Mouse (Mus musculus): ENCODE results near the gene Nos3. TPM values are rescaled to one million over a fixed set of nuclear protein-coding genes. Genes with fewer than 3 reads are reported as not detected.
"Not testable (repeated sequence)": the region's sequence is repeated elsewhere in the genome, so short reads cannot be mapped to it uniquely, and the experiment has no call there.

The Nos3 gene
- polyA plus RNA-seq, 1 experiment from 2014 or later, result 18.8 TPM

GRCm38 (mm10) chr5:24391864-24392263, 27.3 kb downstream of the Nos3 start, which contains the start of gene Atg9b:
Gene Atg9b, minus strand, starts transcription at chr5:24392143.
- Histone ChIP-seq H3K27ac (no peak within 1 kb of the TSS), H3K27me3 (peaks cover 24% of the 10 kb centered on the region), H3K36me3 (no peaks in the 10 kb centered on the region), H3K4me3 (no peak within 1 kb of the TSS), H3K9ac (no peak within 1 kb of the TSS), H3K4me1 (peaks cover 35% of the 10 kb centered on the region), H3K9me3 (no peaks in the 10 kb centered on the region), H3K4me2 (no peak within 1 kb of the TSS)
- ATAC-seq (ENCODE audit: borderline replicate concordance, extremely low read depth, low FRiP score, low TSS enrichment), result no peak
- 72% methylated on average over 7 of the region's 7 CpGs for WGBS

- no peak for ATAC-seq (ENCODE audit: borderline replicate concordance, extremely low read depth, low FRiP score, low TSS enrichment)
- no peaks in the 10 kb centered on the region for H3K36me3 ChIP-seq
- WGBS, result 70% methylated on average over 7 of the region's 7 CpGs
- H3K4me2 ChIP-seq, result no peak overlapping the region
- peaks cover 27% of the 10 kb centered on the region for H3K4me1 ChIP-seq
- H3K27ac ChIP-seq, result no peak overlapping the region
- H3K9me3 ChIP-seq, result no peaks in the 10 kb centered on the region
- H3K4me3 ChIP-seq, result no peak overlapping the region
- peaks cover 15% of the 10 kb centered on the region for H3K27me3 ChIP-seq
- no peak overlapping the region for H3K9ac ChIP-seq
Observed at GRCm38 (mm10) chr5:24392724-24393123, 28.1 kb downstream of the Nos3 start.

GRCm38 (mm10) chr5:24393392-24393997, 28.9 kb downstream of the Nos3 start, which contains the start of gene Abcb8:
Gene Abcb8, plus strand, starts transcription at chr5:24393663.
- peak within 1 kb of the TSS; percentile 61 for H3K4me2 ChIP-seq
- peaks cover 21% of the 10 kb centered on the region for H3K4me1 ChIP-seq
- no peaks in the 10 kb centered on the region for H3K9me3 ChIP-seq
- 24% methylated on average over 7 of the region's 7 CpGs for WGBS
- H3K4me3 ChIP-seq, result peak within 1 kb of the TSS; percentile 56
- H3K27me3 ChIP-seq, result peaks cover 8% of the 10 kb centered on the region; the same call in 1 of the 2 replicates
- H3K9ac ChIP-seq, result peak within 1 kb of the TSS; percentile 31; the same call in 1 of the 2 replicates
- peak within 1 kb of the TSS; percentile 64; the same call in 1 of the 2 replicates for H3K27ac ChIP-seq
- H3K36me3 ChIP-seq, result no peaks in the 10 kb centered on the region
- no peak for ATAC-seq (ENCODE audit: borderline replicate concordance, extremely low read depth, low FRiP score, low TSS enrichment)

- Histone ChIP-seq H3K9me3 (no peaks in the 10 kb centered on the region), H3K4me1 (peaks cover 18% of the 10 kb centered on the region), H3K9ac (peak overlapping the region; percentile 31; the same call in 1 of the 2 replicates), H3K36me3 (no peaks in the 10 kb centered on the region), H3K27me3 (peaks cover under 1% of the 10 kb centered on the region; the same call in 1 of the 2 replicates), H3K27ac (peak overlapping the region; percentile 64; the same call in 1 of the 2 replicates), H3K4me3 (peak overlapping the region; percentile 56), H3K4me2 (peak overlapping the region; percentile 61)
- 1% methylated on average over 36 of the region's 36 CpGs for WGBS
- ATAC-seq (ENCODE audit: borderline replicate concordance, extremely low read depth, low FRiP score, low TSS enrichment), result peak; percentile 96
Observed at GRCm38 (mm10) chr5:24394165-24394894, 29.7 kb downstream of the Nos3 start.

- H3K4me3 ChIP-seq; H3K4me2 ChIP-seq; H3K27me3 ChIP-seq; H3K36me3 ChIP-seq; H3K9ac ChIP-seq; ATAC-seq (ENCODE audit: borderline replicate concordance, extremely low read depth, low FRiP score, low TSS enrichment); H3K9me3 ChIP-seq; H3K27ac ChIP-seq: not testable (repeated sequence)
- 84% methylated on average over 6 of the region's 6 CpGs for WGBS
- peaks cover 14% of the 10 kb centered on the region for H3K4me1 ChIP-seq
Observed at GRCm38 (mm10) chr5:24396254-24396653, 31.6 kb downstream of the Nos3 start.

- no peaks in the 10 kb centered on the region for H3K9me3 ChIP-seq
- no peak overlapping the region for H3K4me3 ChIP-seq
- peaks cover 17% of the 10 kb centered on the region; the same call in 1 of the 2 replicates for H3K36me3 ChIP-seq
- WGBS, result 84% methylated on average over 10 of the region's 10 CpGs
- H3K4me1 ChIP-seq, result peaks cover 6% of the 10 kb centered on the region; the same call in 1 of the 2 replicates
- H3K27ac ChIP-seq, result no peak overlapping the region
- H3K4me2 ChIP-seq, result no peak overlapping the region
- H3K27me3 ChIP-seq, result no peaks in the 10 kb centered on the region
- H3K9ac ChIP-seq, result no peak overlapping the region
- ATAC-seq (ENCODE audit: borderline replicate concordance, extremely low read depth, low FRiP score, low TSS enrichment), result no peak
Observed at GRCm38 (mm10) chr5:24399686-24400085, 35.1 kb downstream of the Nos3 start.

GRCm38 (mm10) chr5:24400362-24400761, 35.8 kb downstream of the Nos3 start:
- Histone ChIP-seq H3K4me3 (no peak overlapping the region), H3K27ac (no peak overlapping the region), H3K36me3 (peaks cover 17% of the 10 kb centered on the region; the same call in 1 of the 2 replicates), H3K9me3 (no peaks in the 10 kb centered on the region), H3K27me3 (no peaks in the 10 kb centered on the region), H3K4me2 (no peak overlapping the region), H3K9ac (no peak overlapping the region), H3K4me1 (no peaks in the 10 kb centered on the region; the same call in 1 of the 2 replicates)
- no peak for ATAC-seq (ENCODE audit: borderline replicate concordance, extremely low read depth, low FRiP score, low TSS enrichment)
- 88% methylated on average over 11 of the region's 11 CpGs for WGBS

- Histone ChIP-seq H3K27me3 (no peaks in the 10 kb centered on the region), H3K4me1 (no peaks in the 10 kb centered on the region), H3K9me3 (no peaks in the 10 kb centered on the region), H3K4me2 (no peak overlapping the region), H3K9ac (no peak overlapping the region), H3K36me3 (peaks cover 17% of the 10 kb centered on the region; the same call in 1 of the 2 replicates), H3K27ac (no peak overlapping the region), H3K4me3 (no peak overlapping the region)
- no peak for ATAC-seq (ENCODE audit: borderline replicate concordance, extremely low read depth, low FRiP score, low TSS enrichment)
- WGBS, result 87% methylated on average over 5 of the region's 5 CpGs
Observed at GRCm38 (mm10) chr5:24400911-24401605, 36.4 kb downstream of the Nos3 start.

GRCm38 (mm10) chr5:24401969-24402368, 37.4 kb downstream of the Nos3 start:
- peaks cover 17% of the 10 kb centered on the region; the same call in 1 of the 2 replicates for H3K36me3 ChIP-seq

GRCm38 (mm10) chr5:24404594-24405360, 40.2 kb downstream of the Nos3 start:
- Histone ChIP-seq H3K36me3 (peaks cover 17% of the 10 kb centered on the region; the same call in 1 of the 2 replicates), H3K4me3 (no peak overlapping the region), H3K9ac (no peak overlapping the region), H3K9me3 (no peaks in the 10 kb centered on the region), H3K27ac (no peak overlapping the region), H3K4me2 (no peak overlapping the region), H3K27me3 (no peaks in the 10 kb centered on the region), H3K4me1 (no peaks in the 10 kb centered on the region)
- ATAC-seq (ENCODE audit: borderline replicate concordance, extremely low read depth, low FRiP score, low TSS enrichment), result no peak
- WGBS, result 84% methylated on average over 6 of the region's 6 CpGs

More at GRCm38 (mm10) chr5:24401969-24402368, 37.4 kb downstream of the Nos3 start:
- Histone ChIP-seq H3K4me2 (no peak overlapping the region), H3K9ac (no peak overlapping the region), H3K4me1 (no peaks in the 10 kb centered on the region), H3K27ac (no peak overlapping the region), H3K9me3 (no peaks in the 10 kb centered on the region), H3K4me3 (no peak overlapping the region), H3K27me3 (no peaks in the 10 kb centered on the region)
- no peak for ATAC-seq (ENCODE audit: borderline replicate concordance, extremely low read depth, low FRiP score, low TSS enrichment)
- WGBS, result 63% methylated on average over 9 of the region's 9 CpGs

- ATAC-seq (ENCODE audit: borderline replicate concordance, extremely low read depth, low FRiP score, low TSS enrichment), result no peak
- peaks cover 16% of the 10 kb centered on the region; the same call in 1 of the 2 replicates for H3K36me3 ChIP-seq
- H3K27me3 ChIP-seq, result no peaks in the 10 kb centered on the region
- no peak overlapping the region for H3K4me2 ChIP-seq
- no peaks in the 10 kb centered on the region for H3K9me3 ChIP-seq
- H3K27ac ChIP-seq, result no peak overlapping the region
- H3K4me3 ChIP-seq, result no peak overlapping the region
- WGBS, result 50% methylated on average over 3 of the region's 3 CpGs
- H3K4me1 ChIP-seq, result no peaks in the 10 kb centered on the region
- H3K9ac ChIP-seq, result no peak overlapping the region
Observed at GRCm38 (mm10) chr5:24405389-24405876, 40.8 kb downstream of the Nos3 start.
